Mouse (Mus musculus): Measurements from ENCODE around the gene Dscam. TPM values are rescaled to one million over a fixed set of nuclear protein-coding genes. Genes with fewer than 3 reads are reported as not detected.

Dscam gene
- polyA plus RNA-seq, 1 experiment: 0.13 TPM

- Histone ChIP-seq H3K27ac (ENCODE audit: insufficient read depth, low read length) (no peak overlapping the region), H3K4me3 (ENCODE audit: low read depth, low read length) (no peak overlapping the region), H3K36me3 (ENCODE audit: control insufficient read depth, insufficient read depth, low read length, poor library complexity, severe bottlenecking) (no peaks in the 10 kb centered on the region), H3K9ac (ENCODE audit: low read depth, poor library complexity, severe bottlenecking) (no peak overlapping the region), H3K9me3 (replicated peaks; ENCODE audit: control insufficient read depth, insufficient read depth, low read length, poor library complexity, severe bottlenecking) (no peaks in the 10 kb centered on the region), H3K27me3 (ENCODE audit: control insufficient read depth, insufficient read depth, low read length, poor library complexity, severe bottlenecking) (no peaks in the 10 kb centered on the region), H3K4me1 (ENCODE audit: control insufficient read depth, insufficient read depth, low read length) (no peaks in the 10 kb centered on the region)
- TF ChIP-seq POLR2A (IDR thresholded peaks at IDR 0.05; ENCODE audit: insufficient read depth, low read length) (no peak), CTCF (IDR thresholded peaks at IDR 0.05; ENCODE audit: low read depth, low read length) (no peak), EP300 (IDR thresholded peaks at IDR 0.05; ENCODE audit: insufficient read depth, low read depth, low read length) (no peak)
Observed at GRCm38 (mm10) chr16:97075920-97076572, 94.5 kb downstream of the Dscam start.

GRCm38 (mm10) chr16:97075137-97075902 lies 95.2 kb downstream of the Dscam start:
- no peaks in the 10 kb centered on the region for H3K27me3 ChIP-seq (ENCODE audit: control insufficient read depth, insufficient read depth, low read length, poor library complexity, severe bottlenecking)
- H3K9me3 ChIP-seq (replicated peaks; ENCODE audit: control insufficient read depth, insufficient read depth, low read length, poor library complexity, severe bottlenecking): no peaks in the 10 kb centered on the region
- TF ChIP-seq CTCF (IDR thresholded peaks at IDR 0.05; ENCODE audit: low read depth, low read length) (no peak), EP300 (IDR thresholded peaks at IDR 0.05; ENCODE audit: insufficient read depth, low read depth, low read length) (no peak), POLR2A (IDR thresholded peaks at IDR 0.05; ENCODE audit: insufficient read depth, low read length) (no peak)
- no peak overlapping the region for H3K4me3 ChIP-seq (ENCODE audit: low read depth, low read length)
- H3K27ac ChIP-seq (ENCODE audit: insufficient read depth, low read length): no peak overlapping the region
- no peaks in the 10 kb centered on the region for H3K36me3 ChIP-seq (ENCODE audit: control insufficient read depth, insufficient read depth, low read length, poor library complexity, severe bottlenecking)
- H3K4me1 ChIP-seq (ENCODE audit: control insufficient read depth, insufficient read depth, low read length): no peaks in the 10 kb centered on the region
- no peak overlapping the region for H3K9ac ChIP-seq (ENCODE audit: low read depth, poor library complexity, severe bottlenecking)

GRCm38 (mm10) chr16:97073847-97074246 lies 96.7 kb downstream of the Dscam start:
- no peak overlapping the region for H3K4me3 ChIP-seq (ENCODE audit: low read depth, low read length)
- H3K27me3 ChIP-seq (ENCODE audit: control insufficient read depth, insufficient read depth, low read length, poor library complexity, severe bottlenecking): no peaks in the 10 kb centered on the region
- no peaks in the 10 kb centered on the region for H3K36me3 ChIP-seq (ENCODE audit: control insufficient read depth, insufficient read depth, low read length, poor library complexity, severe bottlenecking)
- no peak overlapping the region for H3K27ac ChIP-seq (ENCODE audit: insufficient read depth, low read length)
- TF ChIP-seq CTCF (IDR thresholded peaks at IDR 0.05; ENCODE audit: low read depth, low read length): no peak
- TF ChIP-seq EP300 (IDR thresholded peaks at IDR 0.05; ENCODE audit: insufficient read depth, low read depth, low read length): no peak
- TF ChIP-seq POLR2A (IDR thresholded peaks at IDR 0.05; ENCODE audit: insufficient read depth, low read length): no peak
- H3K9me3 ChIP-seq (replicated peaks; ENCODE audit: control insufficient read depth, insufficient read depth, low read length, poor library complexity, severe bottlenecking): no peaks in the 10 kb centered on the region
- H3K9ac ChIP-seq (ENCODE audit: low read depth, poor library complexity, severe bottlenecking): no peak overlapping the region
- H3K4me1 ChIP-seq (ENCODE audit: control insufficient read depth, insufficient read depth, low read length): no peaks in the 10 kb centered on the region

- no peak overlapping the region for H3K27ac ChIP-seq (ENCODE audit: insufficient read depth, low read length)
- H3K9me3 ChIP-seq (replicated peaks; ENCODE audit: control insufficient read depth, insufficient read depth, low read length, poor library complexity, severe bottlenecking): no peaks in the 10 kb centered on the region
- no peaks in the 10 kb centered on the region for H3K4me1 ChIP-seq (ENCODE audit: control insufficient read depth, insufficient read depth, low read length)
- no peaks in the 10 kb centered on the region for H3K36me3 ChIP-seq (ENCODE audit: control insufficient read depth, insufficient read depth, low read length, poor library complexity, severe bottlenecking)
- H3K27me3 ChIP-seq (ENCODE audit: control insufficient read depth, insufficient read depth, low read length, poor library complexity, severe bottlenecking): no peaks in the 10 kb centered on the region
- H3K4me3 ChIP-seq (ENCODE audit: low read depth, low read length): no peak overlapping the region
- TF ChIP-seq EP300 (IDR thresholded peaks at IDR 0.05; ENCODE audit: insufficient read depth, low read depth, low read length): no peak
- no peak for TF ChIP-seq CTCF (IDR thresholded peaks at IDR 0.05; ENCODE audit: low read depth, low read length)
- TF ChIP-seq POLR2A (IDR thresholded peaks at IDR 0.05; ENCODE audit: insufficient read depth, low read length): no peak
- no peak overlapping the region for H3K9ac ChIP-seq (ENCODE audit: low read depth, poor library complexity, severe bottlenecking)
Observed at GRCm38 (mm10) chr16:97072624-97073023, 97.9 kb downstream of the Dscam start.

GRCm38 (mm10) chr16:97066856-97067255 lies 103.7 kb downstream of the Dscam start:
- Histone ChIP-seq H3K9ac (ENCODE audit: low read depth, poor library complexity, severe bottlenecking) (no peak overlapping the region), H3K4me3 (ENCODE audit: low read depth, low read length) (no peak overlapping the region), H3K27me3 (ENCODE audit: control insufficient read depth, insufficient read depth, low read length, poor library complexity, severe bottlenecking) (no peaks in the 10 kb centered on the region; the same call in 1 of the 2 replicates), H3K36me3 (ENCODE audit: control insufficient read depth, insufficient read depth, low read length, poor library complexity, severe bottlenecking) (no peaks in the 10 kb centered on the region), H3K27ac (ENCODE audit: insufficient read depth, low read length) (no peak overlapping the region), H3K4me1 (ENCODE audit: control insufficient read depth, insufficient read depth, low read length) (no peaks in the 10 kb centered on the region), H3K9me3 (replicated peaks; ENCODE audit: control insufficient read depth, insufficient read depth, low read length, poor library complexity, severe bottlenecking) (no peaks in the 10 kb centered on the region)
- TF ChIP-seq EP300 (IDR thresholded peaks at IDR 0.05; ENCODE audit: insufficient read depth, low read depth, low read length): no peak
- TF ChIP-seq POLR2A (IDR thresholded peaks at IDR 0.05; ENCODE audit: insufficient read depth, low read length): no peak
- TF ChIP-seq CTCF (IDR thresholded peaks at IDR 0.05; ENCODE audit: low read depth, low read length): no peak

- TF ChIP-seq POLR2A (IDR thresholded peaks at IDR 0.05; ENCODE audit: insufficient read depth, low read length) (no peak), CTCF (IDR thresholded peaks at IDR 0.05; ENCODE audit: low read depth, low read length) (no peak), EP300 (IDR thresholded peaks at IDR 0.05; ENCODE audit: insufficient read depth, low read depth, low read length) (no peak)
- no peaks in the 10 kb centered on the region for H3K36me3 ChIP-seq (ENCODE audit: control insufficient read depth, insufficient read depth, low read length, poor library complexity, severe bottlenecking)
- no peak overlapping the region for H3K4me3 ChIP-seq (ENCODE audit: low read depth, low read length)
- no peak overlapping the region for H3K9ac ChIP-seq (ENCODE audit: low read depth, poor library complexity, severe bottlenecking)
- no peaks in the 10 kb centered on the region for H3K4me1 ChIP-seq (ENCODE audit: control insufficient read depth, insufficient read depth, low read length)
- no peaks in the 10 kb centered on the region for H3K9me3 ChIP-seq (replicated peaks; ENCODE audit: control insufficient read depth, insufficient read depth, low read length, poor library complexity, severe bottlenecking)
- H3K27ac ChIP-seq (ENCODE audit: insufficient read depth, low read length): no peak overlapping the region
- no peaks in the 10 kb centered on the region; the same call in 1 of the 2 replicates for H3K27me3 ChIP-seq (ENCODE audit: control insufficient read depth, insufficient read depth, low read length, poor library complexity, severe bottlenecking)
Observed at GRCm38 (mm10) chr16:97062207-97062606, 108.3 kb downstream of the Dscam start.
